Mouse (Mus musculus) hindbrain, embryonic 16.5 days (tissue): Measurements from ENCODE around the gene 1810013L24Rik. TPM values are rescaled to one million over a fixed set of nuclear protein-coding genes. Genes with fewer than 3 reads are reported as not detected.
A peak's percentile ranks its signal among the peaks of the same experiment; 100 is the strongest.

Experiments
- ATAC-seq: fragments of 200-750 bp; cut with Nextera tagmentation; 2 replicates; pipeline ENCODE4 v1.8.0; 2017; ENCODE audit warnings: moderate TSS enrichment, moderate library complexity
- H3K27ac ChIP-seq: fragments of 300-500 bp; sonication (generic); 2 replicates; pipeline ENCODE4 v1.5.1; 2014; ENCODE audit warnings: low read depth, mild to moderate bottlenecking, control low read depth, low read length, moderate library complexity
- H3K27me3 ChIP-seq: fragments of 300-500 bp; sonication (generic); replicated peaks from 2 replicates; pipeline ENCODE4 v1.6.1; 2014; ENCODE audit warnings: low read length; ENCODE audit not compliant: control insufficient read depth, insufficient read depth
- H3K36me3 ChIP-seq: fragments of 300-500 bp; sonication (generic); 2 replicates; pipeline ENCODE4 v1.6.1; 2014; ENCODE audit warnings: mild to moderate bottlenecking, low read length, moderate library complexity, mixed read lengths; ENCODE audit not compliant: control insufficient read depth, insufficient read depth
- H3K4me1 ChIP-seq: fragments of 300-500 bp; sonication (generic); 2 replicates; pipeline ENCODE4 v1.6.1; 2014; ENCODE audit warnings: low read depth, low read length; ENCODE audit not compliant: control insufficient read depth, insufficient read depth
- H3K4me2 ChIP-seq: fragments of 300-500 bp; sonication (generic); 2 replicates; pipeline ENCODE4 v1.6.1; 2014; ENCODE audit warnings: mild to moderate bottlenecking, low read length, control low read depth, moderate library complexity
- H3K4me3 ChIP-seq: fragments of 300-500 bp; sonication (generic); 2 replicates; pipeline ENCODE4 v1.5.1; 2014; ENCODE audit warnings: mild to moderate bottlenecking, low read length, control low read depth, moderate library complexity
- H3K9ac ChIP-seq: fragments of 300-500 bp; sonication (generic); 2 replicates; pipeline ENCODE4 v1.6.1; 2014; ENCODE audit warnings: low read depth, mild to moderate bottlenecking, control low read depth, low read length, moderate library complexity
- H3K9me3 ChIP-seq: fragments of 300-500 bp; sonication (generic); 2 replicates; pipeline ENCODE4 v1.6.1; 2014; ENCODE audit warnings: mild to moderate bottlenecking, low read length, moderate library complexity; ENCODE audit not compliant: control insufficient read depth
- WGBS: fragments of 180-500 bp; shearing (Covaris S2); extraction: QIAGEN DNeasy Blood & Tissue Kit; methylation state at CpG from one replicate; pipeline ENCODE4 v1.1.7; 2014; 5-methylcytosine and 5-hydroxymethylcytosine counted together
- polyA plus RNA-seq: library from polyadenylated mRNA; unstranded; fragments of >200 nt; fragmentation: Nextera tagmentation; extraction: Ambion mirVana; gene quantifications from 2 replicates; pipeline ENCODE4 v1.2.1, GENCODE M21; 2015

Gene 1810013L24Rik
- polyA plus RNA-seq, result 23.8 and 24.5 TPM in 2 replicates

DNA sequence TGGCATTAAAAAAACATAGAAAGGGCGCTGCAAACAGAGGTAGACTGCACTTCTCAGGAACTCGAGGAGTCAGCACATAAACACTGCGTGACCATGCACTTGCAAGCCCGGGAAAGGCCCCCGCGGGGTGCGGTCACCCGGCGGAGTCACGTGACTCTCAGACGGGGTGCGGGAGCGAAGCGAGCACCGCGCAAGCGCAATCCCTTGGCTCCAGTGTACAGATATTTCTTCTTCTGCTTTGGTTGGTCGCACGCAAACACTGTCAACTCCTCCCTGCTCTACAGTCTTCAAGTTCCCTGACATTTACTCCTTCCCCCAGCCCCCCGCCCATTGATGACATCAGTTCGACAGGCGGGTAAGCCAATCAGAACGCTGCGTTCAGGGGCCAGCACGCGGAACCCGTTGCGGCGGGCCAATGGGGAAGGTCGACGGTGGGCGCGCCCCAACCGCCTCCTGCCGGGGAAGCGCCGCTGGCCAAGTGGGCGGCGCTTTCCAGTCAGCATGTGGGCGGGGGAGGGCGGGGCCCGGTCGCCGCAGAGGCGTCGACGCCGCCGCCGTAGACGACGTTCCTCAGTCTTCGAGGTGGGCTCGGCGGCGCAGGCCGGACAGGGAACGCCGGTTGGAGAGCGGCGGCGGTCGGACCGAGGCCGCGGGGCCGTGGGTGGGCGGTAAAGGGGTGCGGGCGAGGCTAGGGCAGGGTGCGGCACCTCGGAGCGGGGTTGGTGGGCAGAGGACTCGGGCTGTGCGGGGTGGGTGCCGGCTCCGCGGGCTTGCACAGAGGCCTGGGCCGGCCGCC, at the start of gene 1810013L24Rik:
Gene 1810013L24Rik (plus strand): TSS at position 537 of the 796 bp plus-strand sequence.
- peak; percentile 97 for ATAC-seq
- no peaks in the 10 kb centered on the region for H3K27me3 ChIP-seq
- peaks cover 25% of the 10 kb centered on the region for H3K4me1 ChIP-seq
- peak within 1 kb of the TSS; percentile 96 for H3K27ac ChIP-seq
- peak within 1 kb of the TSS; percentile 98 for H3K4me3 ChIP-seq
- WGBS, result under 1% methylated on average over 77 of the region's 80 CpGs
- peak within 1 kb of the TSS; percentile 98 for H3K9ac ChIP-seq
- no peaks in the 10 kb centered on the region for H3K9me3 ChIP-seq
- H3K4me2 ChIP-seq, result peak within 1 kb of the TSS; percentile 98
- no peaks in the 10 kb centered on the region for H3K36me3 ChIP-seq

DNA sequence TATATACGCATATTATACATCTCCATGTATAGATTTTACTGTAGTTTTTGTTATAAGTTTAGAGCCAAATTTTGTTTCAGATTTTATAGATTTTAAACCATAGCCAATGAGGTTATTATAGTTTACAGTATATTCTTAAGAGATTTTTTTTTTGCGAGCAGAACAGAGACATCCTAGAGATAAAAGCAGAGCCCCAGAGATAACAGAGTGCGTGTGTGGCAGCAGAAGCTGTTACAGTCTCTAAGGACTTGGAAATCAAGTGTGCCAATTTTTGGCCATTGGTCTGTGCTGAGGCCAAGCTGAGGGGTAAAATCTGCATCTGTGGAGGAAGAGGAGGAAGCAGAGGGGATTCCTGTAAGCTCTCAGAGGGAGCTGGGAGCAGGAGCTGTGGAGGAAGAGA, 49.7 kb upstream of the 1810013L24Rik start:
- ATAC-seq, result no peak
- 90% methylated on average over 3 of the region's 3 CpGs for WGBS

DNA sequence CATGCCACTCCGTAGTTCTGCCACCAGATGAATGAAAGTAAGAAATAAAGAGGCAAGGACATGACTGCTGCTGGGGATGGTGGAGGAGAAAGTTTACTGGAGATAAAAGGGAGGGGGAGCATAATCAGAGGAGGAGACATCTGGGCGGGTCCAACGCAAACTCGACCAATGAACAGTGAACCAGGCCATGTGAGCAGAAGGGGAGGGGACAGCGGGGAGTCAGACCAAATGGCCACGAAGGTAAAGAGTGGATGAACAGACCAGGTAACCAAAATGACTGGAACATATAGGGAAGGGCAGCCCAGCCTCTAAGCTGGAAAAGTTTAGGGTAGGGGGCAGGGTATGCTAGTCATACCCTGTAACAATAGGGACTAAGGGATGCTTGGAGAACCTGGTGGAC, 48.7 kb upstream of the 1810013L24Rik start:
- ATAC-seq, result no peak

More for the DNA sequence above, 49.7 kb upstream of the 1810013L24Rik start:
- H3K4me2 ChIP-seq, result no peak overlapping the region
- H3K9me3 ChIP-seq, result no peaks in the 10 kb centered on the region
- no peak overlapping the region for H3K4me3 ChIP-seq
- no peaks in the 10 kb centered on the region for H3K36me3 ChIP-seq
- H3K27ac ChIP-seq, result no peak overlapping the region
- no peak overlapping the region for H3K9ac ChIP-seq
- H3K27me3 ChIP-seq, result no peaks in the 10 kb centered on the region
- H3K4me1 ChIP-seq, result no peaks in the 10 kb centered on the region

DNA sequence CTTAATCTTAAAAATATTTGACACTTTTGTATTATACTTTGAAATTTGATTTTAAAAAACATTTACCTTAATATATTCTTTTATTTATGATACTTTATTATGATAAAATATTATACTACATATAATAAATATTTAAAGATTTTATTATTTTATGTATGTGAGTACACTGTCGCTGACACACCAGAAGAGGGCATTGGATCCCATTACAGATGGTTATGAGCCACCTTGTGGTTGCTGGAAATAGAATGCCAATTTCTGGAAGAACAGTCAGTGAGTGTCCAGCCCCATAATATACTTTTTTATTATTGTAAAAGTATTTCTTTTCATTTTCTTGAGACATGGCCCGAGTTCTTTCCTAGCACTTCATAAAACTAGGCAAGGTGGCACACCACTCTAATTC, 48.2 kb upstream of the 1810013L24Rik start:
- Histone ChIP-seq H3K36me3 (no peaks in the 10 kb centered on the region), H3K27ac (no peak overlapping the region), H3K9me3 (no peaks in the 10 kb centered on the region), H3K27me3 (no peaks in the 10 kb centered on the region), H3K4me3 (no peak overlapping the region), H3K9ac (no peak overlapping the region), H3K4me1 (no peaks in the 10 kb centered on the region), H3K4me2 (no peak overlapping the region)
- no peak for ATAC-seq
- 98% methylated on average over 2 of the region's 2 CpGs for WGBS

More for the DNA sequence above, 48.7 kb upstream of the 1810013L24Rik start:
- Histone ChIP-seq H3K36me3 (no peaks in the 10 kb centered on the region), H3K9ac (no peak overlapping the region), H3K9me3 (no peaks in the 10 kb centered on the region), H3K4me1 (no peaks in the 10 kb centered on the region), H3K27ac (no peak overlapping the region), H3K27me3 (no peaks in the 10 kb centered on the region), H3K4me3 (no peak overlapping the region), H3K4me2 (no peak overlapping the region)
- 63% methylated on average over 6 of the region's 6 CpGs for WGBS

DNA sequence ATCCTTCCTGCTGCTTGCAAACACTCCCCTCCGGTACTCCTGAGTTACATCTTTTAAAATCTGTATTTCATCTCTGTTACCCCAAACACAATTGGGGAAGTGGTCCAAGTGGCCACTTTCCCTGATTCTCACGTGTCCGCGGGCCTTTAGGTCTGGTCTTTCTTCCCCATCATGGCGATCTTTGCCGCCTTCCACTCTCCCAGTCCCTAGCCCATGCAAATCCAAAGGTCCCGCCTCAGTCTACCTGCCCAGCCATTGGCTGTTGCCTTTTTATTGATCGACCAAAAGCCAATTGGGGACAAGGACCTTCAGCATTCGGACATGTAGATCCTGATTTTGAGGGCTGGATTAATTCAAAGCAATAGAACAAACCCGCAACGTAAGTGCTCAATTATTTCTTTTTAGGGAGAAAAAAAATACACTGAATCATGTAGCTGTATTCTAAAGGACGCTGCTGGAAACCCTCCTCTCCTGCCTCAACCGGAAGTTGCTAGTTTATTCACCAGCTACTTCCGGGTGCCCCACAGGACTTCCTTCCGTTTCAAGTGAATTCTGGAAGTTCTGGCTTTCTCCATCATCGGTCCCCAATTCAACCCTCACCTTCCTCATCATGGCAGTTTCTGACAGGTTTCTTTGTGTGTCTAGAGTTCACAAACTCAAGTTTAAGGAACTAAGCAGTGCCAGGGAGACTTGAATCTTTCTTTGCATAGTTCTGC, 46.5 kb upstream of the 1810013L24Rik start:
- Histone ChIP-seq H3K27ac (no peak overlapping the region), H3K27me3 (no peaks in the 10 kb centered on the region), H3K4me3 (no peak overlapping the region), H3K4me2 (no peak overlapping the region), H3K4me1 (no peaks in the 10 kb centered on the region), H3K9me3 (no peaks in the 10 kb centered on the region), H3K36me3 (no peaks in the 10 kb centered on the region), H3K9ac (no peak overlapping the region)
- ATAC-seq, result no peak
- WGBS, result 83% methylated on average over 16 of the region's 16 CpGs

DNA sequence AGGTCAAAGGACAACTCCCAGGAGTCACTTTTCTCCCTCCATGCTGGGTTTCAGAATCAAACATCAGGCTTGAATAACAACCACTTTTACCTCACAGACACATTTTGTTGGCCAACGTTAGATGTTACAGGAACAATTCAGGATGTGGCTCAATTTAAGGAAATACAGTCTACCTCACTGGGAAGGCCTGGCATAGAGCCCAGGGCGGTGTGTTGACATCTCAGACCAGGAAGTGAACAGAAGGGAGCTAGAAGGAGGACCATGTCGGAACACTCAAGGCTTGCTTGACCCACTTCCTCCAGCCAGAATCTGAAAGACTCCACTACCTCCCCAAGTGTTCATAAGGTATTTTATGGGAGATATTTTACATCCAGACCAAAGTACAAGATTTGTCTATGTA, 45.1 kb upstream of the 1810013L24Rik start:
- no peak overlapping the region for H3K27ac ChIP-seq
- no peak overlapping the region for H3K4me3 ChIP-seq
- no peaks in the 10 kb centered on the region for H3K36me3 ChIP-seq
- whole genome bisulfite sequencing, result 62% methylated on average over 3 of the region's 3 CpGs
- no peaks in the 10 kb centered on the region for H3K4me1 ChIP-seq
- H3K9ac ChIP-seq, result no peak overlapping the region
- ATAC-seq, result no peak
- H3K9me3 ChIP-seq, result no peaks in the 10 kb centered on the region
- H3K27me3 ChIP-seq, result no peaks in the 10 kb centered on the region
- H3K4me2 ChIP-seq, result no peak overlapping the region

DNA sequence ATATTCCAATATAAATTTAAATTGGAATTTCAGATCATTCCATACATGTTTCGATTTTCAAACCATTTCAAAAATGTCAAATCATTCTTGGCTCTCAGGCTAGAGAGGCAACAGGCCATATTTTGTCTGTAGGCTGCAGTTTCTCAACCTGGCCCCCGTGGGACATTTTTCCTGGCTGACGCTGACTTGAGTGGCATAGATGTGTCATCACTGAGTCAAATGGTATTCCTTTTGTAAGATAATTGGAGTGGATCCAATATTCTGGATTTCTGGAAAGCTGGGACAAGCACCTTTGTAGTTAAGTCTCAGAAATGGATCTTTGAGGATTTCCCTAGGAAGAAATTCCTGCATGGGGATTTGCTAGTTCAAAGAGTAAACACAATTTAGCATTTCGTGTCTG, 39.0 kb upstream of the 1810013L24Rik start:
- no peak overlapping the region for H3K4me3 ChIP-seq
- H3K27me3 ChIP-seq, result no peaks in the 10 kb centered on the region
- no peaks in the 10 kb centered on the region for H3K36me3 ChIP-seq
- H3K27ac ChIP-seq, result no peak overlapping the region
- no peak overlapping the region for H3K4me2 ChIP-seq
- no peak overlapping the region for H3K9ac ChIP-seq
- H3K9me3 ChIP-seq, result no peaks in the 10 kb centered on the region
- no peak for ATAC-seq
- H3K4me1 ChIP-seq, result no peaks in the 10 kb centered on the region
- WGBS, result 79% methylated on average over 4 of the region's 4 CpGs

DNA sequence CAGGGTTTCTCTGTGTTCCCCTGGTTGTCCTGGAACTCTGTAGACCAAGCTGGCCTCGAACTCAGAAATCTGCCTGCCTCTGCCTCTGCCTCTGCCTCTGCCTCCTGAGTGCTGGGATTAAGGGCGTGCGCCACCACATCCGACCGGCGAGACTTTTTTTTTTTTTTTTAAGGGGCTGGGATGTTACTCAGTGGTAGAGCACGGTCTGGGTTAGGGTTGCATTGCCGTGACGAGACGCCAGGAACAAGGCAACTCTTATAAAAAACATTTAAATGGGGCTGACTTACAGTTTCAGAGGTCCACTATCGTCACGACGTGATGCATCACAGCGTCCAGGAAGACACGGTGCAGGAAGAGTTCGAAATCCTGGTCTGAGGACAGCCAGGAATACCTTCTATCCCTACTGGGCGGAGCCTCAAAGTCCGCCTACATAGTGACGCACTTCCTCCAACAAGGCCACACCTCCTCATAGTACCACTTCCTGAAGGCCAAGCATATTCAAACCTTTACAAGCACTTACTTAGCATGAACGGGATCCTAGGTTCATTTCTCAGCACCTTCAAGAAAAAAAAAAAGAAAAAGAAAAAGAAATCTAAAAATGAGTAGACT, 37.8 kb upstream of the 1810013L24Rik start, which contains the start of gene Usp7:
Gene Usp7 (minus strand): TSS at position 360 of the 609 bp plus-strand sequence.
- WGBS, result 96% methylated on average over 20 of the region's 20 CpGs
- no peak within 1 kb of the TSS for H3K4me3 ChIP-seq
- no peaks in the 10 kb centered on the region for H3K9me3 ChIP-seq
- no peak within 1 kb of the TSS for H3K27ac ChIP-seq
- H3K4me2 ChIP-seq, result no peak within 1 kb of the TSS
- H3K27me3 ChIP-seq, result no peaks in the 10 kb centered on the region
- H3K9ac ChIP-seq, result no peak within 1 kb of the TSS
- no peak for ATAC-seq
- H3K36me3 ChIP-seq, result no peaks in the 10 kb centered on the region
- H3K4me1 ChIP-seq, result no peaks in the 10 kb centered on the region

DNA sequence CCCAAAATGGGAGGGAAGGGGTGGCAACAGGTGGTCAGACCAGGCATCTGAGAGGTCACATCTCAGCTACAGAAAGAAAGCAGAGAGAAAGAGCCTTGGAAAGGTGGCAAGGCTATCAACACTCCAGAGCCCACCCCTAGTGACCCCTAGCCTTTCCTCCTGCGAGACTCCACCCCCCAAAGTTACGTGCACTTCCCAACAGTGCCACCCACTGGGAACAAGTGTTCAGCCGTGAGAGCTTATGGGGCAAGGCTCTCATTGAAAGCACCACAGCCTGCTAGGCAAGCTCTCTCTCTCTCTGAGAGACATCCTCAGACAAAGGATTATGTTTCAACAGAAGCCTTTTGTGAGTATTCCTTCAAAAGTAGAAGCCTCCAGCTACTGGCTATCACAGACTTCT, 34.9 kb upstream of the 1810013L24Rik start:
- H3K36me3 ChIP-seq, result no peaks in the 10 kb centered on the region
- H3K4me2 ChIP-seq, result no peak overlapping the region
- no peak overlapping the region for H3K27ac ChIP-seq
- no peaks in the 10 kb centered on the region for H3K4me1 ChIP-seq
- no peak overlapping the region for H3K4me3 ChIP-seq
- ATAC-seq, result no peak
- H3K9ac ChIP-seq, result no peak overlapping the region
- no peaks in the 10 kb centered on the region for H3K27me3 ChIP-seq
- WGBS, result 12% methylated on average over 3 of the region's 3 CpGs
- H3K9me3 ChIP-seq, result no peaks in the 10 kb centered on the region
